Mouse (Mus musculus) MEL-GATA-1-ER (cell line): Measurements from ENCODE around the gene Crybg1.

Experiments
- DNase-seq: peaks from one replicate; pipeline ENCODE4 v3.0.0-alpha.2; 2012; ENCODE audit warnings: low read depth; ENCODE audit errors: extremely low read depth

Crybg1 gene

GRCm38 (mm10) chr10:44094794-44095193 lies 53.9 kb downstream of the Crybg1 start:
- DNase-seq: no peak

GRCm38 (mm10) chr10:44091757-44092156 lies 56.9 kb downstream of the Crybg1 start:
- DNase-seq: no peak

GRCm38 (mm10) chr10:44080351-44080750 lies 68.3 kb downstream of the Crybg1 start:
- DNase-seq: no peak

GRCm38 (mm10) chr10:44078799-44079521 lies 69.7 kb downstream of the Crybg1 start:
- no peak for DNase-seq

- DNase-seq: peak; percentile 68
Observed at GRCm38 (mm10) chr10:44071095-44071494, 77.6 kb downstream of the Crybg1 start.

GRCm38 (mm10) chr10:44069131-44069530 lies 79.5 kb downstream of the Crybg1 start:
- peak; percentile 87 for DNase-seq

- DNase-seq: no peak
Observed at GRCm38 (mm10) chr10:44065848-44066360, 82.7 kb downstream of the Crybg1 start.

GRCm38 (mm10) chr10:44062981-44063380 lies 85.7 kb downstream of the Crybg1 start:
- DNase-seq: no peak

GRCm38 (mm10) chr10:44050913-44051312 lies 97.7 kb downstream of the Crybg1 start:
- no peak for DNase-seq

- no peak for DNase-seq
Observed at GRCm38 (mm10) chr10:44044727-44045126, 103.9 kb downstream of the Crybg1 start.

GRCm38 (mm10) chr10:44043630-44044029 lies 105.0 kb downstream of the Crybg1 start:
- no peak for DNase-seq

GRCm38 (mm10) chr10:44039185-44039584 lies 109.5 kb downstream of the Crybg1 start:
- DNase-seq: no peak

GRCm38 (mm10) chr10:44037918-44038544 lies 110.6 kb downstream of the Crybg1 start:
- no peak for DNase-seq

- peak; percentile 63 for DNase-seq
Observed at GRCm38 (mm10) chr10:44029566-44029965, 119.1 kb downstream of the Crybg1 start.

GRCm38 (mm10) chr10:44027226-44027625 lies 121.4 kb downstream of the Crybg1 start:
- no peak for DNase-seq

- DNase-seq: no peak
Observed at GRCm38 (mm10) chr10:44026105-44026504, 122.5 kb downstream of the Crybg1 start.

GRCm38 (mm10) chr10:44024705-44025104 lies 123.9 kb downstream of the Crybg1 start:
- DNase-seq: no peak

- no peak for DNase-seq
Observed at GRCm38 (mm10) chr10:44020141-44020540, 128.5 kb downstream of the Crybg1 start.

- no peak for DNase-seq
Observed at GRCm38 (mm10) chr10:44018562-44018961, 130.1 kb downstream of the Crybg1 start.

GRCm38 (mm10) chr10:44015631-44016030 lies 133.0 kb downstream of the Crybg1 start:
- DNase-seq: no peak

- DNase-seq: peak; percentile 17
Observed at GRCm38 (mm10) chr10:44013885-44014284, 134.8 kb downstream of the Crybg1 start.

- DNase-seq: no peak
Observed at GRCm38 (mm10) chr10:44011408-44011807, 137.2 kb downstream of the Crybg1 start.

- DNase-seq: no peak
Observed at GRCm38 (mm10) chr10:44008808-44009207, 139.8 kb downstream of the Crybg1 start.
